Mouse (Mus musculus) lung, postnatal 0 days (tissue): Measurements from ENCODE around the gene Cdk5rap2. TPM values are rescaled to one million over a fixed set of nuclear protein-coding genes. Genes with fewer than 3 reads are reported as not detected.

Source experiments
- ATAC-seq: fragments of 200-750 bp; cut with Nextera tagmentation; 2 replicates; pipeline ENCODE4 v1.8.0; 2017; ENCODE audit warnings: moderate library complexity
- DNase-seq: peaks from one replicate; pipeline ENCODE4 v3.0.0-alpha.2; 2016; ENCODE audit warnings: low spot score
- H3K27ac ChIP-seq: fragments of 300-500 bp; sonication (generic); 2 replicates; pipeline ENCODE4 v1.5.1; 2014; ENCODE audit warnings: antibody characterized with exemption, mild to moderate bottlenecking, low read length, mixed read lengths
- H3K27me3 ChIP-seq: fragments of 300-500 bp; sonication (generic); replicated peaks from 2 replicates; pipeline ENCODE4 v1.6.1; 2014; ENCODE audit warnings: low read length, mixed read lengths; ENCODE audit not compliant: insufficient read depth
- H3K36me3 ChIP-seq: fragments of 300-500 bp; sonication (generic); 2 replicates; pipeline ENCODE4 v1.6.1; 2014; ENCODE audit warnings: low read length, mixed read lengths; ENCODE audit not compliant: insufficient read depth
- H3K4me1 ChIP-seq: fragments of 300-500 bp; sonication (generic); 2 replicates; pipeline ENCODE4 v1.6.1; 2014; ENCODE audit warnings: antibody characterized with exemption, low read depth, low read length, mixed read lengths; ENCODE audit not compliant: insufficient read depth
- H3K4me2 ChIP-seq: fragments of 300-500 bp; sonication (generic); replicated peaks from 2 replicates; pipeline ENCODE4 v1.6.1; 2014; ENCODE audit warnings: low read depth, mild to moderate bottlenecking, low read length, moderate library complexity, mixed read lengths
- H3K4me3 ChIP-seq: fragments of 300-500 bp; sonication (generic); 2 replicates; pipeline ENCODE4 v1.5.1; 2014; ENCODE audit warnings: low read depth, low read length
- H3K9ac ChIP-seq: fragments of 300-500 bp; sonication (generic); replicated peaks from 2 replicates; pipeline ENCODE4 v1.6.1; 2014; ENCODE audit warnings: low read depth, mild to moderate bottlenecking
- H3K9me3 ChIP-seq: fragments of 300-500 bp; sonication (generic); 2 replicates; pipeline ENCODE4 v1.6.1; 2016; ENCODE audit warnings: low read length, mixed read lengths
- CTCF ChIP-seq: IDR thresholded peaks from 2 replicates; pipeline ENCODE4 v1.5.1; 2016; ENCODE audit warnings: antibody characterized with exemption, mild to moderate bottlenecking
- EP300 ChIP-seq: IDR thresholded peaks from 2 replicates; pipeline ENCODE4 v1.6.1; 2016; ENCODE audit warnings: antibody characterized with exemption, mild to moderate bottlenecking, control low read depth
- WGBS: fragments of 180-500 bp; shearing (Covaris S2); extraction: QIAGEN DNeasy Blood & Tissue Kit; methylation state at CpG from one replicate; pipeline ENCODE4 v1.1.7; 2014; 5-methylcytosine and 5-hydroxymethylcytosine counted together
- polyA plus RNA-seq: library from polyadenylated mRNA; unstranded; fragments of >200 nt; fragmentation: Nextera tagmentation; extraction: Ambion mirVana; gene quantifications from 2 replicates; pipeline ENCODE4 v1.2.1, GENCODE M21; 2015

Gene Cdk5rap2
- polyA plus RNA-seq, 1 experiment from 2014 or later = 3.8 TPM

GRCm38 (mm10) chr4:70412126-70412525 is 1.9 kb upstream of the Cdk5rap2 start:
- H3K4me2 ChIP-seq = no peak overlapping the region
- H3K4me3 ChIP-seq = no peak overlapping the region
- no peaks in the 10 kb centered on the region for H3K36me3 ChIP-seq
- H3K27ac ChIP-seq = no peak overlapping the region
- no peak for DNase-seq
- H3K4me1 ChIP-seq = peaks cover 3% of the 10 kb centered on the region
- H3K9me3 ChIP-seq = no peaks in the 10 kb centered on the region
- no peak for ATAC-seq
- 71% methylated on average over 2 of the region's 2 CpGs for WGBS
- H3K9ac ChIP-seq = no peak overlapping the region
- TF ChIP-seq CTCF (no peak), EP300 (no peak)
- H3K27me3 ChIP-seq = no peaks in the 10 kb centered on the region

GRCm38 (mm10) chr4:70409456-70409855 is 787 bp downstream of the Cdk5rap2 start:
- WGBS = 9% methylated on average over 9 of the region's 9 CpGs
- ATAC-seq (no peak), DNase-seq (no peak)
- Histone ChIP-seq H3K36me3 (no peaks in the 10 kb centered on the region), H3K4me1 (peaks cover 3% of the 10 kb centered on the region), H3K27me3 (no peaks in the 10 kb centered on the region), H3K27ac (no peak overlapping the region), H3K4me2 (peak overlapping the region; percentile 91), H3K4me3 (peak overlapping the region; percentile 74), H3K9ac (peak overlapping the region; percentile 62; the same call in 1 of the 2 replicates), H3K9me3 (no peaks in the 10 kb centered on the region)
- TF ChIP-seq CTCF (no peak), EP300 (no peak)

- no peaks in the 10 kb centered on the region for H3K36me3 ChIP-seq
- DNase-seq (peak; percentile 30), ATAC-seq (0 out of 2 replicates have a peak, but pooled peaks have one; percentile 43)
- no peak overlapping the region for H3K4me3 ChIP-seq
- no peak overlapping the region for H3K4me2 ChIP-seq
- H3K9me3 ChIP-seq = no peaks in the 10 kb centered on the region
- H3K27ac ChIP-seq = no peak overlapping the region
- H3K27me3 ChIP-seq = no peaks in the 10 kb centered on the region
- H3K4me1 ChIP-seq = no peaks in the 10 kb centered on the region
- TF ChIP-seq CTCF (peak; percentile 63), EP300 (no peak)
- no peak overlapping the region for H3K9ac ChIP-seq
- WGBS = 70% methylated on average over 9 of the region's 9 CpGs
Observed at GRCm38 (mm10) chr4:70402109-70402819, 8.0 kb downstream of the Cdk5rap2 start.

GRCm38 (mm10) chr4:70399476-70399875 is 10.8 kb downstream of the Cdk5rap2 start:
- Histone ChIP-seq H3K27me3 (no peaks in the 10 kb centered on the region), H3K4me3 (no peak overlapping the region), H3K9ac (no peak overlapping the region), H3K27ac (no peak overlapping the region), H3K9me3 (no peaks in the 10 kb centered on the region), H3K4me2 (no peak overlapping the region), H3K36me3 (no peaks in the 10 kb centered on the region), H3K4me1 (no peaks in the 10 kb centered on the region)
- ATAC-seq (no peak), DNase-seq (no peak)
- WGBS = 91% methylated on average over 5 of the region's 5 CpGs
- TF ChIP-seq EP300 (no peak), CTCF (no peak)

- DNase-seq (no peak), ATAC-seq (no peak)
- H3K27ac ChIP-seq = no peak overlapping the region
- H3K27me3 ChIP-seq = no peaks in the 10 kb centered on the region
- TF ChIP-seq CTCF (no peak), EP300 (no peak)
- no peak overlapping the region for H3K4me2 ChIP-seq
- no peak overlapping the region for H3K4me3 ChIP-seq
- H3K36me3 ChIP-seq = no peaks in the 10 kb centered on the region
- WGBS = 96% methylated on average over 2 of the region's 2 CpGs
- H3K4me1 ChIP-seq = no peaks in the 10 kb centered on the region
- H3K9ac ChIP-seq = no peak overlapping the region
- H3K9me3 ChIP-seq = no peaks in the 10 kb centered on the region
Observed at GRCm38 (mm10) chr4:70399074-70399473, 11.2 kb downstream of the Cdk5rap2 start.

GRCm38 (mm10) chr4:70398088-70398487 is 12.2 kb downstream of the Cdk5rap2 start:
- H3K9ac ChIP-seq = no peak overlapping the region
- no peaks in the 10 kb centered on the region for H3K9me3 ChIP-seq
- 84% methylated on average over 4 of the region's 4 CpGs for WGBS
- no peaks in the 10 kb centered on the region for H3K36me3 ChIP-seq
- no peaks in the 10 kb centered on the region for H3K4me1 ChIP-seq
- no peak overlapping the region for H3K4me3 ChIP-seq
- no peaks in the 10 kb centered on the region for H3K27me3 ChIP-seq
- DNase-seq = no peak
- no peak for ATAC-seq
- TF ChIP-seq CTCF (no peak), EP300 (no peak)
- H3K4me2 ChIP-seq = no peak overlapping the region
- no peak overlapping the region for H3K27ac ChIP-seq
